Mouse (Mus musculus) lung, adult 2 months (tissue): ENCODE measurements around the gene Pax8. TPM values are rescaled to one million over a fixed set of nuclear protein-coding genes. Genes with fewer than 3 reads are reported as not detected.

Experiments used
- DNase-seq: peaks from one replicate; pipeline ENCODE4 v3.0.0; 2022
- H3K4me1 ChIP-seq: fragments of 200-500 bp; 2 replicates; pipeline ENCODE4 v1.6.1; 2011; ENCODE audit warnings: low read length; ENCODE audit not compliant: control insufficient read depth, insufficient read depth
- H3K4me3 ChIP-seq: fragments of 200-500 bp; replicated peaks from 2 replicates; pipeline ENCODE3; 2011; ENCODE audit warnings: low read depth, mild to moderate bottlenecking, control low read depth, low read length; ENCODE audit errors: extremely low read depth
- CTCF ChIP-seq: fragments of 200-500 bp; IDR thresholded peaks from 2 replicates; pipeline ENCODE4 v1.5.1; 2011; ENCODE audit warnings: mild to moderate bottlenecking, low read length, control low read depth; ENCODE audit not compliant: insufficient read depth
- POLR2A ChIP-seq: fragments of 200-500 bp; IDR thresholded peaks from 2 replicates; pipeline ENCODE4 v1.6.1; 2011; ENCODE audit warnings: low read depth, mild to moderate bottlenecking, control low read depth, low read length, borderline replicate concordance; ENCODE audit errors: extremely low read depth
- WGBS: fragments of 180-500 bp; shearing (Covaris S2); methylation state at CpG from one replicate; pipeline ENCODE4 v1.1.7; 2018; 5-methylcytosine and 5-hydroxymethylcytosine counted together
- polyA plus RNA-seq: library from polyadenylated mRNA; depleted of rRNA; stranded (reverse); fragments of >200 nt; gene quantifications from 2 replicates; pipeline ENCODE4 v1.2.3, GENCODE M21; 2012; rRNA removed

Gene Pax8
- polyA plus RNA-seq, 1 experiment, result not detected

- H3K4me1 ChIP-seq, result no peaks in the 10 kb centered on the region
- WGBS, result 55% methylated on average over 5 of the region's 5 CpGs
- H3K4me3 ChIP-seq, result no peak overlapping the region
- TF ChIP-seq POLR2A (no peak), CTCF (no peak)
- DNase-seq, result peak; percentile 40
Measured at GRCm38 (mm10) chr2:24378747-24379450, 96.5 kb downstream of the Pax8 start.

Other genes starting within 250 kb of the Pax8 start
- 7.1 TPM in 1 of 2 replicates, not detected in the other for gene Il1f5, start 198.6 kb downstream of the Pax8 start, polyA plus RNA-seq
- not detected in 2 replicates for gene Il1f10, start 184.4 kb downstream of the Pax8 start, polyA plus RNA-seq
- 4.7 and 14.0 TPM in 2 replicates for gene Il1rn, start 138.7 kb downstream of the Pax8 start, polyA plus RNA-seq
- gene Psd4, start 108.0 kb downstream of the Pax8 start, polyA plus RNA-seq, result 7.8 and 12.3 TPM in 2 replicates